Comparison of ENCODE assay signal across 8 mouse cellular contexts in the genomic region with DNA sequence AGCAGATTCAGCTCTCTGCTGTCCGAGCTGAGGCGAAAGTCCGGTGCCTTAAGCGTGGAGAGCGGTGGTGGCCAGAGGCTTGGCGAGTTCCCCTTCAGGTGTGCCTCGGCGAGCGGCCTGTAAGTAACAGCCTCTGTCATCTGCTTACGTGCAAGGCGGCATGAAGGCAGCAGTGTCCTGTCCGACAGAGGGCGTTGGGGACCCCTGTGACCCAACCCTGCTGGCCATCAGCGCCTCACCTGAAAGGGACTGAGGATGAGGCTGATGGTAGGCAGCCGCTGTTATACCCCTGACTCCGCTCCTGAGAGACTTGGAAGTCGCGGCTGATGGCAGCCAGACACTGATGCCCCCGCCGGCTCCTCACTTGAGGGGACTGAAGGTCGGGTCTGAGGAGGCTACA. TPM values are rescaled to one million over a fixed set of nuclear protein-coding genes. Genes with fewer than 3 reads are reported as not detected.
DNase-seq lines count a peak whose midpoint lies in the region; ATAC-seq lines count a peak whose summit lies in the region.
"Not testable (repeated sequence)": the region's sequence is repeated elsewhere in the genome, so short reads cannot be mapped to it uniquely, and the experiment has no call there.

No protein-coding gene starts in this region.

- not testable (repeated sequence) for H3K9me3 ChIP-seq in hindbrain, embryonic 12.5 days (replicated peaks)

- H3K4me2 ChIP-seq in hindbrain, embryonic 12.5 days (replicated peaks), result peak overlapping the region; percentile 59

- ATAC-seq in frontal cortex, adult (ENCODE audit: low TSS enrichment), result peak; percentile 51
- ATAC-seq in hindbrain, embryonic 12.5 days (ENCODE audit: low FRiP score), result not testable (repeated sequence)

- H3K9ac ChIP-seq in hindbrain, embryonic 12.5 days, result peak overlapping the region; percentile 68

- H3K36me3 ChIP-seq in hindbrain, embryonic 12.5 days, result not testable (repeated sequence)

- DNase-seq in MN1 (ENCODE audit: low spot score), result peak; percentile 57
- DNase-seq in cerebellum, adult 8-10 months, result peak; percentile 81
- DNase-seq in left cerebral cortex, adult 11 months (ENCODE audit: low spot score), result peak; percentile 50
- DNase-seq in lung, postnatal 4 days, result peak; percentile 62 to 63
- DNase-seq in retina, postnatal 1 day, result peak; percentile 73
- peak; percentile 71 for DNase-seq in thymus, postnatal 4 days

- peak overlapping the region; percentile 67 for H3K27ac ChIP-seq in hindbrain, embryonic 12.5 days

- under 1% methylated on average over 13 of the region's 21 CpGs for WGBS in hindbrain, embryonic 12.5 days

- H3K4me1 ChIP-seq in hindbrain, embryonic 12.5 days, result not testable (repeated sequence)

- peak overlapping the region; percentile 48 for H3K4me3 ChIP-seq in hindbrain, embryonic 12.5 days

- not testable (repeated sequence) for H3K27me3 ChIP-seq in hindbrain, embryonic 12.5 days

RNA-seq across cellular contexts. Expression of gene Abhd18, which starts 0.2 kb away (rescaled TPM):
- polyA plus RNA-seq in hindbrain, embryonic 12.5 days (2016; fragmentation: Nextera tagmentation; extraction: Ambion mirVana), result 11.7 and 12.9 TPM in 2 replicates

RNA-seq across cellular contexts. Expression of gene Mfsd8, which starts 0.3 kb away (rescaled TPM):
- 10.3 and 10.4 TPM in 2 replicates for polyA plus RNA-seq in hindbrain, embryonic 12.5 days (2016; fragmentation: Nextera tagmentation; extraction: Ambion mirVana)

RNA-seq across cellular contexts. Expression of gene Plk4, which starts 47.2 kb away (rescaled TPM):
- 40.9 and 43.0 TPM in 2 replicates for polyA plus RNA-seq in hindbrain, embryonic 12.5 days (2016; fragmentation: Nextera tagmentation; extraction: Ambion mirVana)

RNA-seq across cellular contexts. Expression of gene 1700034I23Rik, which starts 55.3 kb away (rescaled TPM):
- 0.31 and 0.43 TPM in 2 replicates for polyA plus RNA-seq in hindbrain, embryonic 12.5 days (2016; fragmentation: Nextera tagmentation; extraction: Ambion mirVana)
